Mouse (Mus musculus): ENCODE data around the gene Tmem63a. TPM values are rescaled to one million over a fixed set of nuclear protein-coding genes. Genes with fewer than 3 reads are reported as not detected.

Gene Tmem63a
- total RNA-seq, 2 experiments from 2014 or later = 15.5 to 19.4 TPM

GRCm38 (mm10) chr1:181007831-181008230, 65.7 kb downstream of the Tmem63a start:
- no peak for DNase-seq (ENCODE audit: low spot score in 2 of 2)

- no peak for DNase-seq (ENCODE audit: low spot score in 2 of 2)
Observed at GRCm38 (mm10) chr1:181008266-181008665, 66.1 kb downstream of the Tmem63a start.

- DNase-seq (ENCODE audit: low spot score in 2 of 2) = no peak
Observed at GRCm38 (mm10) chr1:181009011-181009590, 67.0 kb downstream of the Tmem63a start.

- no peak for DNase-seq (ENCODE audit: low spot score in 2 of 2)
Observed at GRCm38 (mm10) chr1:181009754-181010153, 67.6 kb downstream of the Tmem63a start.

- no peak for DNase-seq (ENCODE audit: low spot score in 2 of 2)
Observed at GRCm38 (mm10) chr1:181010171-181010932, 68.2 kb downstream of the Tmem63a start.

- no peak for DNase-seq (ENCODE audit: low spot score in 2 of 2)
Observed at GRCm38 (mm10) chr1:181011601-181012000, 69.5 kb downstream of the Tmem63a start.

GRCm38 (mm10) chr1:181012416-181012815, 70.3 kb downstream of the Tmem63a start:
- no peak for DNase-seq (ENCODE audit: low spot score in 2 of 2)

GRCm38 (mm10) chr1:181013446-181013845, 71.3 kb downstream of the Tmem63a start:
- no peak for DNase-seq (ENCODE audit: low spot score in 2 of 2)

- DNase-seq (ENCODE audit: low spot score in 2 of 2) = no peak
Observed at GRCm38 (mm10) chr1:181014731-181015500, 72.8 kb downstream of the Tmem63a start.

- DNase-seq (ENCODE audit: low spot score in 2 of 2) = peak in 1 of 2 experiments; percentile 17
Observed at GRCm38 (mm10) chr1:181015558-181015957, 73.4 kb downstream of the Tmem63a start.

- no peak for DNase-seq (ENCODE audit: low spot score in 2 of 2)
Observed at GRCm38 (mm10) chr1:181016045-181016444, 73.9 kb downstream of the Tmem63a start.

- peak; percentile 52 to 69 for DNase-seq (ENCODE audit: low spot score in 2 of 2)
Observed at GRCm38 (mm10) chr1:181016532-181017131, 74.5 kb downstream of the Tmem63a start.

GRCm38 (mm10) chr1:181017212-181017711, 75.1 kb downstream of the Tmem63a start:
- DNase-seq (ENCODE audit: low spot score in 2 of 2) = peak; percentile 67 to 70

- no peak for DNase-seq (ENCODE audit: low spot score in 2 of 2)
Observed at GRCm38 (mm10) chr1:181017890-181018420, 75.8 kb downstream of the Tmem63a start.

- no peak for DNase-seq (ENCODE audit: low spot score in 2 of 2)
Observed at GRCm38 (mm10) chr1:181020756-181021487, 78.8 kb downstream of the Tmem63a start, which contains the start of gene Ephx1. Gene Ephx1, minus strand, starts transcription at chr1:181020904.

- no peak for DNase-seq (ENCODE audit: low spot score in 2 of 2)
Observed at GRCm38 (mm10) chr1:181021488-181021865, 79.3 kb downstream of the Tmem63a start.

GRCm38 (mm10) chr1:181022265-181022664, 80.1 kb downstream of the Tmem63a start:
- DNase-seq (ENCODE audit: low spot score in 2 of 2) = peak; percentile 54 to 57

Measured in left cerebral cortex, adult 18-20 months (tissue).